Mouse (Mus musculus) liver, embryonic 11.5 days (tissue): ENCODE results near the gene Cntn1. TPM values are rescaled to one million over a fixed set of nuclear protein-coding genes. Genes with fewer than 3 reads are reported as not detected.

Experiments used
- ATAC-seq: fragments of 200-750 bp; cut with Nextera tagmentation; replicated peaks from 2 replicates; pipeline ENCODE4 v1.8.0; 2017; ENCODE audit warnings: moderate number of reproducible peaks, mild to moderate bottlenecking, moderate TSS enrichment, moderate library complexity; ENCODE audit not compliant: low FRiP score
- DNase-seq: peaks from one replicate; pipeline ENCODE4 v3.0.0-alpha.2; 2017; ENCODE audit warnings: low spot score
- H3K27ac ChIP-seq: fragments of 300-500 bp; sonication (generic); 2 replicates; pipeline ENCODE4 v1.5.1; 2014; ENCODE audit warnings: mild to moderate bottlenecking, low read depth, low read length, control low read depth
- H3K27me3 ChIP-seq: fragments of 300-500 bp; sonication (generic); replicated peaks from 2 replicates; pipeline ENCODE4 v1.6.1; 2014; ENCODE audit warnings: low read length, mixed read lengths; ENCODE audit not compliant: control insufficient read depth, insufficient read depth
- H3K36me3 ChIP-seq: fragments of 300-500 bp; sonication (generic); 2 replicates; pipeline ENCODE4 v1.6.1; 2014; ENCODE audit warnings: mild to moderate bottlenecking, low read length, moderate library complexity, mixed read lengths; ENCODE audit not compliant: control insufficient read depth, insufficient read depth
- H3K4me1 ChIP-seq: fragments of 300-500 bp; sonication (generic); replicated peaks from 2 replicates; pipeline ENCODE4 v1.6.1; 2014; ENCODE audit warnings: low read length, mixed read lengths; ENCODE audit not compliant: control insufficient read depth, insufficient read depth
- H3K4me2 ChIP-seq: fragments of 300-500 bp; sonication (generic); 2 replicates; pipeline ENCODE4 v1.6.1; 2014; ENCODE audit warnings: mild to moderate bottlenecking, control low read depth, moderate library complexity
- H3K4me3 ChIP-seq: fragments of 300-500 bp; sonication (generic); 2 replicates; pipeline ENCODE4 v1.5.1; 2014; ENCODE audit warnings: low read depth, low read length, control low read depth
- H3K9ac ChIP-seq: fragments of 300-500 bp; sonication (generic); 2 replicates; pipeline ENCODE4 v1.6.1; 2014; ENCODE audit warnings: low read depth, low read length, control low read depth
- H3K9me3 ChIP-seq: fragments of 300-500 bp; sonication (generic); 2 replicates; pipeline ENCODE4 v1.6.1; 2016; ENCODE audit warnings: low read length, inconsistent platforms, mixed read lengths; ENCODE audit not compliant: control insufficient read depth
- WGBS: fragments of 180-500 bp; shearing (Covaris S2); extraction: QIAGEN DNeasy Blood & Tissue Kit; methylation state at CpG from one replicate; pipeline ENCODE4 v1.1.7; 2014; 5-methylcytosine and 5-hydroxymethylcytosine counted together
- polyA plus RNA-seq: library from polyadenylated mRNA; unstranded; fragments of >200 nt; fragmentation: Nextera tagmentation; extraction: Ambion mirVana; gene quantifications from 2 replicates; pipeline ENCODE4 v1.2.1, GENCODE M21; 2014

Gene Cntn1
- 0.12 and 0.49 TPM in 2 replicates for polyA plus RNA-seq

DNA sequence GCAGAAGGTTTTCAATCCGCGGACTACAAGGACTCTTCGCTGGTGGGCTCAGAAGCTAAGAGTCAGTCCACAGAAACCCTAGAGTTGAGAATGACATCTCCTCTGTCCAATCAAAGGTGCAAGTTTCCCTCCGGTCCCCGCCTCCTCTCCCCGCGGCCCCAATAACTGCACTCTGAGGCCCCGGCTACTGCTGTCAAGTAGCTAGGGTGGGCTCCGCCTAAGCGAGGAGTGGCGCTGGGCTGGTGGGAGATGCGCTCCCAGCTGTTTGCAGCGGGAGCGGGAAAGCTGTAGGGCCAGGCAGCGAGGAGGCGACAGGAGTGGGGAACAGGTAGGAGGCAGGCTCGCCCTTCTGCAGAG is at the start of gene Cntn1:
Gene Cntn1, plus strand, starts transcription at position 170 of the 357 bp plus-strand sequence.
- 2% methylated on average over 17 of the region's 17 CpGs for WGBS
- H3K4me3 ChIP-seq = peak within 1 kb of the TSS; percentile 49
- no peaks in the 10 kb centered on the region for H3K4me1 ChIP-seq
- DNase-seq (peak; percentile 49), ATAC-seq (peak; percentile 73)
- no peaks in the 10 kb centered on the region for H3K36me3 ChIP-seq
- H3K9me3 ChIP-seq = no peaks in the 10 kb centered on the region
- H3K9ac ChIP-seq = no peak within 1 kb of the TSS
- H3K4me2 ChIP-seq = peak within 1 kb of the TSS; percentile 67
- H3K27ac ChIP-seq = no peak within 1 kb of the TSS
- peaks cover 20% of the 10 kb centered on the region for H3K27me3 ChIP-seq

DNA sequence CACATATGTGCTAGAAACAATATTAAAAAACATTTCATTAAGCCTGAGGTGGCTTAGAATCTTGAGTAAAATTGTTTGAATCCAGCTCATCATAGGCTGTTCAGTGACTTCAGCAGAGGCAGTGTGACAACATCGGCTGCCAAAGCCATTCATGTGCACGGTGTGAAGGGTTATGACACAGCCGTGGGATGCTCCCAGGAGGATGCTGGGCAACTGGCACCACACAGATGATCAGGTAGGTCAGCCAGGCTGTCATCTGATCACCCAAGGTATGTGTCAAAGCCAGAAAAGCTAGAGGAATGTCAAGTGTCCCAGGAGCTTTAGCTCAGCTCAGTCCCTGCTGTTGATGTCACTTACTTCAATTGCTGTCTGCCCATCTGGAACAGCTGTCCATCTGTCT is 49.5 kb upstream of the Cntn1 start:
- Histone ChIP-seq H3K9me3 (no peaks in the 10 kb centered on the region), H3K36me3 (no peaks in the 10 kb centered on the region), H3K4me1 (no peaks in the 10 kb centered on the region), H3K4me2 (no peak overlapping the region), H3K4me3 (no peak overlapping the region), H3K27me3 (no peaks in the 10 kb centered on the region), H3K9ac (no peak overlapping the region), H3K27ac (no peak overlapping the region)
- ATAC-seq = no peak
- 79% methylated on average over 3 of the region's 3 CpGs for WGBS
- no peak for DNase-seq

DNA sequence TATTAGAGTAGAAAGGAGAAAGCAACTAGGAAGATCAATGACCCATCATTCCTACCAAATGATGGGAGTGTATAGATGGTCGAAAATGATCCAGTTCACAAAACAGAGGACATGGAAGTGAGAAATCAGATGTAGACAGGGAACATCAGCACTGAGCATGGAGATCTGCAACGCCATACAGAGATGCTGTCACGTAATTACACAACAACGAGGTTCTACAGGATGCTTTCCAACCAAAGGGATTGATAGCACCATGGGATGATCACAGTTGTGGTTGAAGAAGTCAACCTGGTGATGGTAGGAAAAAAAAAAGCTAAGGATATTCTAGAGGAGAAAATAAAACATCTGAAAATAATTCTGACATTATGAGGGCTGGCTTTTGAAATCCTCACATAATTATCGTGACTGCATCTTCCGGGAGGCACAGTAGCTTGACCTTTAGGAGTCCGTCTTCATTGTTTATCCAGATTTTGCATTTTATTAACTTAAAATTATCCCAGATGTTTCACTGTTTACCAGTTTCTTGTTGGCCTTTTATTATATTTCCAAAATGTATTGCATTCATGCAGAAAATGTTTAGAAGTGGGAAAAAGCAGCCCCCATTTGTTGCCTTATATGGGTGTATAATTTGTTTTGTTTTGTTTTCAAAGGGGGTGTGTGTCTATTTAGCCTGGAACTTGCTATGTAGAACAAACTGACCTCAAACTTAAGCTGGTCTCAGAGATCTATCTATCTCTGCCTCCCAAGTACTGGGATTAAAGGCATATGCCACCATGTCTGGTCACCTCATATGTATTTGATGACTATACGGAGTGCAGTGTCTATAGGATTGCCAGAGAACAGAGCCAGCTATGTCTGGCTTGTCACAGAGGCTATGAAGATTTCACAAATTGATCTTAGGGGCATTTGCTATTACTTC is 38.5 kb upstream of the Cntn1 start:
- H3K9ac ChIP-seq = no peak overlapping the region
- no peaks in the 10 kb centered on the region for H3K4me1 ChIP-seq
- H3K4me2 ChIP-seq = no peak overlapping the region
- H3K9me3 ChIP-seq = no peaks in the 10 kb centered on the region
- no peak overlapping the region for H3K4me3 ChIP-seq
- no peak for ATAC-seq
- DNase-seq = no peak
- H3K27me3 ChIP-seq = no peaks in the 10 kb centered on the region
- 79% methylated on average over 8 of the region's 8 CpGs for WGBS
- no peak overlapping the region for H3K27ac ChIP-seq
- H3K36me3 ChIP-seq = no peaks in the 10 kb centered on the region

DNA sequence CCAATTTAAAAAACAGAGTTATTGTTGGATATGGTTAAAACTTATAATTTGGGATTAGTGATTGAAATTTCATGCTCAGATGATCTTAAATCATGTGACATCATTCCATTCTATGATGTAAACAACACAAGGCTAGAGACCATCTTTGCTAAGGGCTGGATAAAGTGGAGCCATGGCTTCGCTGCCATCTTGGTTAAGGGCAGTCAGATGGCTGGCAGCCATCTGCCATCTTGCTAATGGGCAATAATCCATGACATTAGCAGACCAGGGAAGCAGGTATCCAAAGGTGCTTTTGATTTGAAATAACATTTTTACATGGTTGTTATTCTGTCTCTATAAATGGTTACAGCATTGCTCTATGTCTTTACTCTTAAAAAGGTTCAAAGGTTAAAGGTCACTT is 16.9 kb upstream of the Cntn1 start:
- H3K36me3 ChIP-seq = no peaks in the 10 kb centered on the region

DNA sequence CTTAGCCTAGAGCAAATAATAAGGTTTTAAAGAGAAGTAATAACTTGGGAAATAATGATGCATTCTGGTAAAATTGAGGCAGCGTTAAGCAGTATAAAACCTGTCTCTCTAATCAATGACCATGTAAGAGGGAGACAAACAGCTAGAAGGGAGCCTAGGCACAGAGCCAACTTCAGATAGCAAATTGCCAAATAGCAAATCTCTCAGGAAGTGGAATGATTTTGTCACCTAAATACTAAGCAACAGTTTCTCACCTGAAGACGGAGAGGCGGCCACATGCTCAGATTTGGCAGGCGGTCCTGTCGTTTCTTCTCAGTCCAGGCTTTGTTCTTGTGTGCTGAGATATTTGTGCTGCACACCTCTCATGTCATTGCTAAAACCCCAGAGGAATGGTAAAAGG is 8.4 kb upstream of the Cntn1 start:
- Histone ChIP-seq H3K27me3 (no peaks in the 10 kb centered on the region), H3K36me3 (no peaks in the 10 kb centered on the region), H3K4me2 (no peak overlapping the region), H3K9ac (no peak overlapping the region), H3K27ac (no peak overlapping the region), H3K9me3 (no peaks in the 10 kb centered on the region), H3K4me1 (no peaks in the 10 kb centered on the region), H3K4me3 (no peak overlapping the region)
- WGBS = 90% methylated on average over 5 of the region's 5 CpGs
- no peak for DNase-seq
- ATAC-seq = no peak

More for the DNA sequence above, 16.9 kb upstream of the Cntn1 start:
- DNase-seq (no peak), ATAC-seq (no peak)
- H3K9ac ChIP-seq = no peak overlapping the region
- H3K4me2 ChIP-seq = no peak overlapping the region
- H3K4me3 ChIP-seq = no peak overlapping the region
- no peaks in the 10 kb centered on the region for H3K4me1 ChIP-seq
- no peaks in the 10 kb centered on the region for H3K27me3 ChIP-seq
- no peak overlapping the region for H3K27ac ChIP-seq
- no peaks in the 10 kb centered on the region for H3K9me3 ChIP-seq
- 71% methylated on average over 1 of the region's 1 CpGs for WGBS

DNA sequence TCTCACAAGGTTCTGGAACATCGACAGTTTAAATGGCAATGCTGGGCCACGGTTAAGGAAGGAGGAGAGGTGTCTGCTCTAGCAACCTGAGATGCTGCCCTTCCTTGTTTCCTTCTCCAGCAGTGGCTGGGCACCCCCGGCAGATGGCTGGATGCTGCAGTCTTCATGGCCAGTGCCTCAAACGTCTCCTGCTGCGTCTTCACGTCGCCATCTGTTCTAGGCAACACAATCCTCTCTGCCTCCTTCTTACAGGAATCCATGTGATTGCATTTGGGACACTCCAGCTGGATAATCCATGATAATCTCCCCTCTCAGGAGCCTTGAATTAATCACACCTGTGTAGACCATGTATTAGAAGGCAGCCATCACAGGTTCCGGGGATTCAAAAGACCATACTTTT is 4.9 kb upstream of the Cntn1 start:
- Histone ChIP-seq H3K27ac (no peak overlapping the region), H3K36me3 (no peaks in the 10 kb centered on the region), H3K9me3 (no peaks in the 10 kb centered on the region), H3K27me3 (peaks cover 4% of the 10 kb centered on the region), H3K9ac (no peak overlapping the region), H3K4me2 (no peak overlapping the region), H3K4me1 (no peaks in the 10 kb centered on the region), H3K4me3 (no peak overlapping the region)
- ATAC-seq (no peak), DNase-seq (no peak)
- WGBS = 87% methylated on average over 8 of the region's 8 CpGs

DNA sequence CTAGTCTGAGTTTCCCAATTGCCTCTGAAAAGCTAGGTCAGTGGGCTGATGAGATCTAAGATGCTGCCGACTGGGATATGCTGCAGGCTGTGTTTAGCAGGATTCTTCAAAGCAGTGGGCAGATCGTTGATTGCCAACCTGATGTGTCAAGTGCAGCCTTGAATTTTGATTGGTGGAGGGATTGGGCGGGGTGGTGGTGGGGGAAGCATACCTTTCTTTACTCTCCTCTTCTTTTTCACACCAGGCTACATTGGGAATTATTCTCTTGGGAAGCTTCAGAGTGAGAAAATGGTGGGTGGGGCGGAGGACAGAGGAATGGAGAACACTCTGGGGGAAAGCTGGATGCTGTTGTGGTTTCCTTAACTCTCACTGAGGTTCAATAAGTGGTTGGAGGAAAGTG is 2.9 kb upstream of the Cntn1 start:
- H3K27me3 ChIP-seq = peaks cover 20% of the 10 kb centered on the region
- H3K4me1 ChIP-seq = no peaks in the 10 kb centered on the region
- 69% methylated on average over 4 of the region's 4 CpGs for WGBS
- no peaks in the 10 kb centered on the region for H3K36me3 ChIP-seq
- H3K9ac ChIP-seq = no peak overlapping the region
- no peak overlapping the region for H3K4me2 ChIP-seq
- DNase-seq (no peak), ATAC-seq (no peak)
- no peak overlapping the region for H3K27ac ChIP-seq
- H3K4me3 ChIP-seq = no peak overlapping the region
- H3K9me3 ChIP-seq = no peaks in the 10 kb centered on the region

DNA sequence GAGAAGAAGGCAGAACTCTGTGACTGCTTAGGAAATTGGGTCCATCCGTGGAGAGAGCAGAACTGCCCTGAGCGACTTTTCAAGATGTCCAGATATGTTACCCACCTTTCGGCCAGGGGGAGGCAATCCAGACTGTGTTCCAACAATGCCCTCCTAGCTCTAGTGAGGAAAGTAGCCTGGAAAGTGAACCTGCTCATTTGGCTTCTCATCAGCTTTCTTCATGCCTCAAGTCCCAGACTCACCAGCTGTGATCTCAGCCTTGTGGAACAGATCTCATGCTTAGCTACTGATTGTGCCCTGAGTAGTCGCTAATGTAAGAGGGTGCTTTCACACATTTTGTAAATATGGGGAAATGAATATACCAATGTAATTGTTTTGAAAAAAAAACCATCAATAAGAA is 2.4 kb upstream of the Cntn1 start:
- Histone ChIP-seq H3K4me3 (no peak overlapping the region), H3K27ac (no peak overlapping the region), H3K4me1 (no peaks in the 10 kb centered on the region), H3K9me3 (no peaks in the 10 kb centered on the region), H3K27me3 (peaks cover 20% of the 10 kb centered on the region), H3K4me2 (no peak overlapping the region), H3K9ac (no peak overlapping the region), H3K36me3 (no peaks in the 10 kb centered on the region)
- ATAC-seq = no peak
- DNase-seq = no peak
- WGBS = 77% methylated on average over 4 of the region's 4 CpGs
